Mouse (Mus musculus) stomach, embryonic 16.5 days (tissue): ENCODE measurements around the gene Olfr1. TPM values are rescaled to one million over a fixed set of nuclear protein-coding genes. Genes with fewer than 3 reads are reported as not detected.

Experiments
- ATAC-seq: fragments of 200-750 bp; cut with Nextera tagmentation; 2 replicates; pipeline ENCODE4 v1.8.0; 2017; ENCODE audit warnings: moderate number of reproducible peaks, moderate TSS enrichment; ENCODE audit not compliant: insufficient read depth, low FRiP score
- H3K27ac ChIP-seq: fragments of 300-500 bp; sonication (generic); 2 replicates; pipeline ENCODE4 v1.5.1; 2014; ENCODE audit warnings: low read length
- H3K27me3 ChIP-seq: fragments of 300-500 bp; sonication (generic); 2 replicates; pipeline ENCODE4 v1.6.1; 2014; ENCODE audit warnings: low read length, control low read depth, mixed read lengths; ENCODE audit not compliant: control insufficient read depth, insufficient read depth
- H3K36me3 ChIP-seq: fragments of 300-500 bp; sonication (generic); 2 replicates; pipeline ENCODE4 v1.6.1; 2014; ENCODE audit warnings: low read length; ENCODE audit not compliant: control insufficient read depth, insufficient read depth
- H3K4me1 ChIP-seq: fragments of 300-500 bp; sonication (generic); 2 replicates; pipeline ENCODE4 v1.6.1; 2014; ENCODE audit warnings: low read length, control low read depth, mixed read lengths; ENCODE audit not compliant: control insufficient read depth, insufficient read depth
- H3K4me2 ChIP-seq: fragments of 300-500 bp; sonication (generic); 2 replicates; pipeline ENCODE4 v1.6.1; 2014; ENCODE audit warnings: low read depth, low read length, mixed read lengths
- H3K4me3 ChIP-seq: fragments of 300-500 bp; sonication (generic); replicated peaks from 2 replicates; pipeline ENCODE4 v1.5.1; 2014; ENCODE audit warnings: mild to moderate bottlenecking, low read length
- H3K9ac ChIP-seq: fragments of 300-500 bp; sonication (generic); 2 replicates; pipeline ENCODE4 v1.6.1; 2014; ENCODE audit warnings: low read length
- H3K9me3 ChIP-seq: fragments of 300-500 bp; sonication (generic); replicated peaks from 2 replicates; pipeline ENCODE4 v1.6.1; 2016; ENCODE audit warnings: low read length, control low read depth; ENCODE audit not compliant: control insufficient read depth
- WGBS: fragments of 180-500 bp; shearing (Covaris S2); extraction: QIAGEN DNeasy Blood & Tissue Kit; methylation state at CpG from one replicate; pipeline ENCODE4 v1.1.7; 2014; 5-methylcytosine and 5-hydroxymethylcytosine counted together
- polyA plus RNA-seq: library from polyadenylated mRNA; unstranded; fragments of >200 nt; fragmentation: Nextera tagmentation; extraction: Ambion mirVana; gene quantifications from 2 replicates; pipeline ENCODE4 v1.2.1, GENCODE M21; 2015

Gene Olfr1
- polyA plus RNA-seq: not detected in 2 replicates

GRCm38 (mm10) chr11:73399514-73399913 lies at the start of gene Olfr1:
Gene Olfr1 (minus strand): TSS chr11:73399614.
- ATAC-seq: no peak
- Histone ChIP-seq H3K4me2 (no peak within 1 kb of the TSS), H3K4me1 (no peaks in the 10 kb centered on the region), H3K9me3 (no peaks in the 10 kb centered on the region), H3K4me3 (no peak within 1 kb of the TSS), H3K36me3 (no peaks in the 10 kb centered on the region), H3K27me3 (no peaks in the 10 kb centered on the region), H3K27ac (no peak within 1 kb of the TSS), H3K9ac (no peak within 1 kb of the TSS)

GRCm38 (mm10) chr11:73428377-73428776 lies 29.0 kb upstream of the Olfr1 start, which contains the start of gene Olfr378:
Gene Olfr378 (minus strand): TSS chr11:73428477.
- Histone ChIP-seq H3K4me2 (no peak within 1 kb of the TSS), H3K9ac (no peak within 1 kb of the TSS), H3K27me3 (no peaks in the 10 kb centered on the region), H3K4me3 (no peak within 1 kb of the TSS), H3K27ac (no peak within 1 kb of the TSS), H3K36me3 (no peaks in the 10 kb centered on the region), H3K9me3 (no peaks in the 10 kb centered on the region), H3K4me1 (no peaks in the 10 kb centered on the region)
- no peak for ATAC-seq
- WGBS: 82% methylated on average over 1 of the region's 1 CpGs

GRCm38 (mm10) chr11:73395374-73395773 lies 4.0 kb downstream of the Olfr1 start:
- no peaks in the 10 kb centered on the region for H3K36me3 ChIP-seq
- WGBS: 68% methylated on average over 4 of the region's 4 CpGs
- ATAC-seq: no peak
- no peaks in the 10 kb centered on the region for H3K4me1 ChIP-seq
- H3K9ac ChIP-seq: no peak overlapping the region
- no peaks in the 10 kb centered on the region for H3K9me3 ChIP-seq
- H3K27ac ChIP-seq: no peak overlapping the region
- H3K4me3 ChIP-seq: no peak overlapping the region
- H3K27me3 ChIP-seq: no peaks in the 10 kb centered on the region
- H3K4me2 ChIP-seq: no peak overlapping the region

GRCm38 (mm10) chr11:73370946-73371345 lies 28.5 kb downstream of the Olfr1 start, which contains the start of gene Olfr376:
Gene Olfr376 (plus strand): TSS chr11:73371246.
- no peak within 1 kb of the TSS for H3K9ac ChIP-seq
- H3K4me1 ChIP-seq: no peaks in the 10 kb centered on the region
- no peaks in the 10 kb centered on the region for H3K9me3 ChIP-seq
- no peaks in the 10 kb centered on the region for H3K36me3 ChIP-seq
- no peak within 1 kb of the TSS for H3K4me3 ChIP-seq
- no peak within 1 kb of the TSS for H3K27ac ChIP-seq
- 83% methylated on average over 2 of the region's 2 CpGs for WGBS
- ATAC-seq: no peak
- no peak within 1 kb of the TSS for H3K4me2 ChIP-seq
- no peaks in the 10 kb centered on the region for H3K27me3 ChIP-seq

- ATAC-seq: no peak
- no peaks in the 10 kb centered on the region for H3K4me1 ChIP-seq
- no peaks in the 10 kb centered on the region for H3K27me3 ChIP-seq
- no peak within 1 kb of the TSS for H3K4me3 ChIP-seq
- H3K4me2 ChIP-seq: no peak within 1 kb of the TSS
- H3K9me3 ChIP-seq: no peaks in the 10 kb centered on the region
- no peak within 1 kb of the TSS for H3K27ac ChIP-seq
- no peak within 1 kb of the TSS for H3K9ac ChIP-seq
- 44% methylated on average over 3 of the region's 3 CpGs for WGBS
- no peaks in the 10 kb centered on the region for H3K36me3 ChIP-seq
These were observed 48.9 kb downstream of the Olfr1 start, which contains the start of gene Olfr20 for GRCm38 (mm10) chr11:73350483-73350882. Gene Olfr20 (plus strand): TSS chr11:73350783.

Other genes with a start within 250 kb of the Olfr1 start
- 0.36 and 0.65 TPM in 2 replicates for gene P2rx5, start 239.2 kb downstream of the Olfr1 start, polyA plus RNA-seq
- gene Emc6, start 222.6 kb downstream of the Olfr1 start, polyA plus RNA-seq: 94.1 and 101 TPM in 2 replicates
- 214 and 230 TPM in 2 replicates for gene Tax1bp3, start 222.5 kb downstream of the Olfr1 start, polyA plus RNA-seq
- 18.3 and 19.6 TPM in 2 replicates for gene Ctns, start 200.6 kb downstream of the Olfr1 start, polyA plus RNA-seq
- 3.3 and 4.0 TPM in 2 replicates for gene Shpk, start 200.2 kb downstream of the Olfr1 start, polyA plus RNA-seq
- not detected in 2 replicates for gene Trpv1, start 165.3 kb downstream of the Olfr1 start, polyA plus RNA-seq
- gene Trpv3, start 132.2 kb downstream of the Olfr1 start, polyA plus RNA-seq: 0.40 and 0.47 TPM in 2 replicates
- gene Aspa, start 70.0 kb downstream of the Olfr1 start, polyA plus RNA-seq: 4.2 and 4.5 TPM in 2 replicates
- not detected in 2 replicates for gene Gm49340, start 69.9 kb downstream of the Olfr1 start, polyA plus RNA-seq
- 0.27 TPM in 1 of 2 replicates, not detected in the other for gene Spata22, start 69.9 kb downstream of the Olfr1 start, polyA plus RNA-seq
- not detected in 2 replicates for gene Olfr20, start 48.8 kb downstream of the Olfr1 start, polyA plus RNA-seq
- not detected in 2 replicates for gene Olfr376, start 28.4 kb downstream of the Olfr1 start, polyA plus RNA-seq
- not detected in 2 replicates for gene Olfr378, start 28.9 kb upstream of the Olfr1 start, polyA plus RNA-seq
- not detected in 2 replicates for gene Olfr380, start 57.9 kb upstream of the Olfr1 start, polyA plus RNA-seq
- gene Olfr381, start 92.0 kb upstream of the Olfr1 start, polyA plus RNA-seq: not detected in 2 replicates
- not detected in 2 replicates for gene Olfr382, start 117.6 kb upstream of the Olfr1 start, polyA plus RNA-seq
- gene Olfr385, start 193.4 kb upstream of the Olfr1 start, polyA plus RNA-seq: not detected in 2 replicates
- not detected in 2 replicates for gene Olfr384, start 199.0 kb upstream of the Olfr1 start, polyA plus RNA-seq